Mouse (Mus musculus) forebrain, embryonic 13.5 days (tissue): Measurements from ENCODE around the gene Gvin1. TPM values are rescaled to one million over a fixed set of nuclear protein-coding genes. Genes with fewer than 3 reads are reported as not detected.
"Not testable (repeated sequence)": the region's sequence is repeated elsewhere in the genome, so short reads cannot be mapped to it uniquely, and the experiment has no call there.

Experiments
- ATAC-seq: fragments of 200-750 bp; cut with Nextera tagmentation; 2 replicates; pipeline ENCODE4 v1.8.0; 2017
- H3K27ac ChIP-seq: fragments of 300-500 bp; sonication (generic); 2 replicates; pipeline ENCODE4 v1.5.1; 2015; ENCODE audit warnings: inconsistent platforms, mild to moderate bottlenecking, moderate library complexity
- H3K27me3 ChIP-seq: fragments of 300-500 bp; sonication (generic); 2 replicates; pipeline ENCODE4 v1.6.1; 2015; ENCODE audit warnings: mild to moderate bottlenecking, inconsistent platforms
- H3K36me3 ChIP-seq: fragments of 300-500 bp; sonication (generic); 2 replicates; pipeline ENCODE4 v1.6.1; 2015; ENCODE audit warnings: mild to moderate bottlenecking, inconsistent platforms; ENCODE audit not compliant: poor library complexity, severe bottlenecking
- H3K4me1 ChIP-seq: fragments of 300-500 bp; sonication (generic); 2 replicates; pipeline ENCODE4 v1.6.1; 2015; ENCODE audit warnings: inconsistent platforms
- H3K4me2 ChIP-seq: fragments of 300-500 bp; sonication (generic); 2 replicates; pipeline ENCODE4 v1.6.1; 2015; ENCODE audit warnings: inconsistent platforms, mild to moderate bottlenecking, moderate library complexity
- H3K4me3 ChIP-seq: fragments of 300-500 bp; sonication (generic); 2 replicates; pipeline ENCODE4 v1.5.1; 2015; ENCODE audit warnings: mild to moderate bottlenecking, inconsistent platforms
- H3K9ac ChIP-seq: fragments of 300-500 bp; sonication (generic); 2 replicates; pipeline ENCODE4 v1.6.1; 2015; ENCODE audit warnings: mild to moderate bottlenecking, inconsistent platforms
- H3K9me3 ChIP-seq: fragments of 300-500 bp; sonication (generic); replicated peaks from 2 replicates; pipeline ENCODE4 v1.6.1; 2016; ENCODE audit warnings: inconsistent platforms
- WGBS: fragments of 180-500 bp; shearing (Covaris S2); methylation state at CpG from one replicate; pipeline ENCODE4 v1.1.7; 2015; 5-methylcytosine and 5-hydroxymethylcytosine counted together
- polyA plus RNA-seq: library from polyadenylated mRNA; unstranded; fragments of >200 nt; fragmentation: Nextera tagmentation; extraction: Ambion mirVana; gene quantifications from 2 replicates; pipeline ENCODE4 v1.2.1, GENCODE M21; 2015

Gvin1 gene
- polyA plus RNA-seq, 1 experiment from 2014 or later: 0.05 TPM

DNA sequence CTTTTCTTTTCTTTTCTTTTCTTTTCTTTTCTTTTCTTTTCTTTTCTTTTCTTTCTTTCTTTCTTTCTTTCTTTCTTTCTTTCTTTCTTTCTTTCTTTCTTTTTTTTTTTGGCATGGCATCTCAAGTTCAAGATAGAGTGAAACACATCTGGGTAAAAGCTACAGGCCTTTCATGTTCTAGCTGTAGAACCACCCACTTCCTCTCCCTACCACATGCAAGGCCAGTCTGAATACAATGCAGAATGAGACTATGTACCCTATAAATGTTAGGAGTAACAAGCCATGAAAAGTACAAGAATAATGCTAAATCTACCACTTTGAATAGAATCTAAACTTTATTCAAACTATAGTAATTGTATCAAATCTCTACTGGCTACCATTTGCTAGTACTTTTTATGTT is 38.1 kb downstream of the Gvin1 start:
- not testable (repeated sequence) for ATAC-seq

DNA sequence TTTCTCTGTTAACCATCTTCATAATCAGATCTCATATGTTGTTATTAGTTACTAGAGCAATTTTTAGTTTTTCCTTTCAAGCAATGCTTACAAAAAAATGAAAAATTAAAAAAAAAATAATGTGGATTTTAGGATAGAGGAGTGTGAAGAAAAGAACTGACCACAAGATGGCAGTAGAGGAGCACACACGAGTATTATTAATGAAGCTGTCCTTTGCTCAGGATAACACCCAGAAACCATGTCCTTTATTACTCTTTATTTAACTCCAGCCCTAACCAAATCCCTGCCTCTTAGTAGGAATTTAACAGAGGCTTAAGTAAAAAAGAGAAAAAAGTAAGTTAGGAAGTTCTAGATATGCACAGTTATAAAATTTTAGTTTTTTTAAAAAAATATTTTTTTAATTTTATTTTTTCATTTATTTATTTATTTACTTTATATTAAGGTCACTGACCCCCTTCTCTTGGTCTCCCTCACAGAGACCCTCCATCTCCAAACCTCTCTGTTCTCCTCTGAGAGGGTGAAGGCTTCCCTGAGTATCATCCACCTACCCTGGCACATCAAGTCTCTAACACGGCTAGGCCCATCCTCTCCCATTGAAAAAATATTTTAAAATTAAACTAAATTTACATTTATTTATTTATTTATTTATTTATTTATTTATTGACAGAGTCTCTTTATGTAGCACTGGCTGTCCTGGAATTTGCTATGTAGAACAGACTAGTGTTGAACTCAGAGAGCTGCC is 69.9 kb downstream of the Gvin1 start:
- not testable (repeated sequence) for H3K9ac ChIP-seq, H3K9me3 ChIP-seq, H3K27ac ChIP-seq, H3K36me3 ChIP-seq, H3K27me3 ChIP-seq, H3K4me1 ChIP-seq, H3K4me3 ChIP-seq, H3K4me2 ChIP-seq
- 88% methylated on average over 1 of the region's 2 CpGs for WGBS
- ATAC-seq: peak; percentile 68; the same call in 1 of the 2 replicates

More for the DNA sequence above, 38.1 kb downstream of the Gvin1 start:
- not testable (repeated sequence) for H3K27me3 ChIP-seq, H3K4me2 ChIP-seq, H3K4me1 ChIP-seq, H3K9ac ChIP-seq, H3K4me3 ChIP-seq, H3K36me3 ChIP-seq, H3K27ac ChIP-seq, H3K9me3 ChIP-seq

DNA sequence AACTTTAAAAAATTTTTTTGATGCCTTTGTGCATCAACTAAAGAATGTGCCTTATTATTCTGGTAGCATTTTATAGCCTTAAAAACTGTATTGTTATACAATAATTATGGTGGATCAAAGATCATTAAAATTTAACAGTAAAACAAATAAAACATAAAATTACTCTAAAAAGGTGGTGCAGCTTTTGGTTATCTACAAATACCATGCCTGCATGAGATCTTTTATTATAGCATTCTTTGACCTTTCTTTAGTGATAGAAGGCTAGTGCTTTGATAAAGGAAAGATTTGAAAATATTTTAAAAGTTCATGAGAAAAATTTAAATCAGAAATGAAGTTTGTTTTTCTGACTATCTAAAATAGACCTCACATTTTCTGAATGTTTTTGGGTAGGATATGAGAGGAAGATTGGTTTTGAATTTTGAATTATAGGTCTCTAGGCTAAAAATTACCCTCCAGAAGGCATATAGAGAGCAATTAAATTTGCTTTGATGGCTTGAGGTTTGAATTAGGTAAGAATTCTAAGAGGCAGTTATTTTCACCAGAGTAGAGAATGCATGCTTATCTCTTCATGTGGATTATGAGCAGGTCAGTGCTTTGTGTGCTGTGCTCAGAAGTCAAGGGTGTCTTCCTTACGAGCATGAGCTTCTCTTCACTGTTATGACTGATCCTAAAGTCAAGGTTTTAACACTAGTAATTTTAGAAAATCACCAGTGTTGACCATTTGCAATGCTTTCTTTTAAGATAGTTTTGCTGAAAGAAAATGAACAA is 73.8 kb downstream of the Gvin1 start:
- no CpG with 5 or more reads among the region's 1 CpGs for WGBS
- not testable (repeated sequence) for H3K27me3 ChIP-seq, ATAC-seq, H3K4me3 ChIP-seq, H3K4me2 ChIP-seq, H3K9me3 ChIP-seq, H3K36me3 ChIP-seq, H3K4me1 ChIP-seq, H3K9ac ChIP-seq, H3K27ac ChIP-seq

DNA sequence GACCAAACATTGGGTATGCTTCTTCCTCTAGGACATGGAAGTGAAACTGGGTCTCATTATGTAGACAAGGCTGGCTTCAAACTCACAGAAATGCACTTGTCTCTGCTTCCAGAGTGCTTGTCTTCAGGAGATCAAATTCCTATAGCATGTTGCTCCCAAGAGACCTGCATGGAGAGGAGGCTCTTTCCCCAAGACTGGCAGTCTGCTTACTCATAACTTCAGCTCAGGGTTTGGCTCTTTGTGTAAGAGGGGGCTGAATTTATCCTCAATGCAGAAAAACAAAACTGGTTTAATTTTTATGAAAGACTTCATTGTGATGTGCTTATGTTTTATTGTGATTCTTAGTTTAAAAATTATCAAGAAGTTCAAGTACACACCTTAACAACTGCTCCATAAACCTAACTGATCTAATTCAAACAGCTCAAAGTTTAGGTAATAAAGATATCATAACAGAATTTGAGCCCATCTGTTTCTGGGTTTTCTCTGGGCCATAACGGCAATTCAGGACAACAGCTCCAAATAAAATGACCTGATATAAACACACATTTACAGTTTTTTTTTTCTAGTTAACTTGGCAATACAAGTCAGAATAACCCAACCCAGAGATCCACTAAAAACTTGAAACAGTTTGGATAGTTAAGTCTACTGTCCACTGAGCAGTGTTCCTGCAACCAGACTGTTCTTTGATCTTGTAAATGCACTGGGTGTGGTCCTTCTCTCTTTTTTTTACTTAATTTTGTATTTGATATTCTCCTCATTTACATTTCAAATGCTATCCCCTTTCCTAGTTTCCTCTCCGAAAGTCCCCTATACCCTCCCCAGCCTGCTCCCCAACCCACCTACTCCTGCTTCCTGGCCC is 97.8 kb downstream of the Gvin1 start:
- ATAC-seq, H3K4me2 ChIP-seq, H3K9ac ChIP-seq, H3K9me3 ChIP-seq, H3K27me3 ChIP-seq, H3K4me3 ChIP-seq, H3K27ac ChIP-seq, H3K36me3 ChIP-seq, H3K4me1 ChIP-seq: not testable (repeated sequence)
- no CpG with 5 or more reads among the region's 2 CpGs for WGBS
